Mouse (Mus musculus) erythroblast, embryonic 14.5 days (primary cell): ENCODE data around the gene Thy1.

Source experiments
- GATA1 ChIP-seq: IDR thresholded peaks from 2 replicates; pipeline ENCODE4 v1.6.1; 2012; ENCODE audit warnings: low read length, inconsistent platforms, mixed read lengths
- TAL1 ChIP-seq: IDR thresholded peaks from 3 replicates; pipeline ENCODE4 v1.6.1; 2012; ENCODE audit warnings: low read length, inconsistent platforms, mixed read lengths

DNA sequence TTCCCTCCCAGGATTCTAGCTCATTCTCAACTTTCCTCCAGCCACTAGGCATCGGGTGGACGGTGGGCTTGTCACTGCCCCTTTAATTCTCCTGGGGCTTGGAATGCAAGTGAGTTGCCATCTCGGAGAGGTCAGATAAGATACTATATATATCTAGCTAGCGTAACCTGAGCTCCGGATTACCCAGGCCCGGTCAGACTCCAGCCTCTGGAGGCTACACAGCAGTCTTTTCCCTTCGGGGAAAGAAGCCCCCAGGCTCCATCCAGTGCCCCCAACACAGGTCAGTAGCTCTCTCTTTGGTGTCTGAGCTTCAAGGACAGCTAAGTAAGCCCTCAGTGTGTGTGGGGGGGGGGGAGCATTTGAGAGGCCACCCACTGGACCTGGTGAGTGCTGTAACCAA is 26.1 kb downstream of the Thy1 start:
- no peak for TF ChIP-seq GATA1
- no peak for TF ChIP-seq TAL1
